Mouse (Mus musculus): ENCODE measurements at regions not wholly inside any gene's neighbourhood (a gene's known extent, or its start where the extent isn't known, plus 50 kb on each side); places are given as distances from the start of the nearest gene placed in this dataset.
A peak's percentile ranks its signal among the peaks of the same experiment; 100 is the strongest.

DNA sequence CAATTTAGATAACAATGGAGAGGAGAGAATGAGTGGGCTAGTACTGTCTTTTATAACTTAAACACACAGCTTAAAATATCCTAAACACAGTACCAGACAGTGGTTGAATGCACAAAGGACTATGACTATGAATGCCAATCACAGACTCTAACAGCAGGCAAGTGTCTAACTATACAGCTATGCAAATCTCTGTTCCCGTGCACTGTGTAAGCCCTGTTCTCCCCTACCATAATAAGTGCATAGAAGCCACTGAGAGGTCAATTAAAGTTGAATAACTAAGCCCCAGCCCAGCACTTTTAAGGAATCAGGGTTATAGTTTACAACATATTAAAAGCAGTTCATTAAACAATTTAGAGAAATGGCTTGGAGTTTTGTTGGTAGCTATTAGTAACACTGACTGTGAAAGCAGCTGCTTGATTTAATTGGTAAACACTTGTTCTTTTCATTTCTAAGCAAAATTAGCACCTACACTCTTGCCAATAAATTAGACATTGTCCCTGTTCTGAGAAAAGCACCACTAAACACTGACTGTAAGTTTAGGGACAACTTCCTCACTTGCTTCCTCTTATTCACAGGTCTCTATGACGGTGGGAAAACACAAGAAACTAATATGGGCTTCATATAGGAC lies 1327.6 kb downstream of the Pcdh18 start:
- ATAC-seq (ENCODE audit: insufficient read depth) (no peak), DNase-seq (no peak)
- Histone ChIP-seq H3K4me3 (ENCODE audit: low read depth, low read length) (no peak overlapping the region), H3K9ac (no peak overlapping the region), H3K27me3 (ENCODE audit: insufficient read depth, low read length) (no peaks in the 10 kb centered on the region), H3K4me1 (ENCODE audit: insufficient read depth) (no peaks in the 10 kb centered on the region), H3K27ac (ENCODE audit: low read depth) (no peak overlapping the region), H3K4me2 (no peak overlapping the region), H3K9me3 (ENCODE audit: low read depth, low read length) (no peaks in the 10 kb centered on the region), H3K36me3 (ENCODE audit: insufficient read depth) (no peaks in the 10 kb centered on the region)
- TF ChIP-seq CTCF (IDR thresholded peaks at IDR 0.05; ENCODE audit: low read depth), result no peak
- WGBS, result 56% methylated on average over 2 of the region's 2 CpGs

DNA sequence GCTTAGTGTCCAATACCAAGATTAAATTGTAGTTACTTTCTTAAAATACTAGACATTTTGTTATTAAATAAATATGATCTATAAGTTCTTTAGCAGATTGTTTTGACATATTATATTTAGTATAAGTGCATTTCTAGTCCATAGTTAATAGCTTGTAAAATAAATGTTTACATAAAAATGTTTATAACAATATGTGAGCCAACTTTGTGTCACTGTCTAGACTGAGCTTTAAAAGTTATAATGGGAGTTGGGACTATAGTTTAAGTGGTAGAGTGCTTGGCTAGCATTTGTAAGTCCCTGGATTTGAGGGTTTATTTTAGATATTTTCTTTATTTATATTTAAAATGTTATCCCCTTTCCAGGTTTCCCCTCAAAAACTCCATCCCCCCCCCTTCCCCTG lies 1367.3 kb downstream of the Pcdh18 start:
- Histone ChIP-seq H3K4me2 (no peak overlapping the region), H3K4me3 (ENCODE audit: low read depth, low read length) (no peak overlapping the region), H3K9me3 (ENCODE audit: low read depth, low read length) (no peaks in the 10 kb centered on the region), H3K4me1 (ENCODE audit: insufficient read depth) (no peaks in the 10 kb centered on the region), H3K36me3 (ENCODE audit: insufficient read depth) (no peaks in the 10 kb centered on the region), H3K27me3 (ENCODE audit: insufficient read depth, low read length) (no peaks in the 10 kb centered on the region), H3K9ac (no peak overlapping the region), H3K27ac (ENCODE audit: low read depth) (no peak overlapping the region)
- TF ChIP-seq CTCF (IDR thresholded peaks at IDR 0.05; ENCODE audit: low read depth), result no peak
- peak; percentile 78 for DNase-seq
- peak; percentile 98 for ATAC-seq (ENCODE audit: insufficient read depth)

Data from lung, embryonic 14.5 days (tissue).